Mouse (Mus musculus): ENCODE data around the gene Eci1. TPM values are rescaled to one million over a fixed set of nuclear protein-coding genes. Genes with fewer than 3 reads are reported as not detected.

Eci1 gene
- total RNA-seq, 2 experiments from 2014 or later, result 133 to 200 TPM

DNA sequence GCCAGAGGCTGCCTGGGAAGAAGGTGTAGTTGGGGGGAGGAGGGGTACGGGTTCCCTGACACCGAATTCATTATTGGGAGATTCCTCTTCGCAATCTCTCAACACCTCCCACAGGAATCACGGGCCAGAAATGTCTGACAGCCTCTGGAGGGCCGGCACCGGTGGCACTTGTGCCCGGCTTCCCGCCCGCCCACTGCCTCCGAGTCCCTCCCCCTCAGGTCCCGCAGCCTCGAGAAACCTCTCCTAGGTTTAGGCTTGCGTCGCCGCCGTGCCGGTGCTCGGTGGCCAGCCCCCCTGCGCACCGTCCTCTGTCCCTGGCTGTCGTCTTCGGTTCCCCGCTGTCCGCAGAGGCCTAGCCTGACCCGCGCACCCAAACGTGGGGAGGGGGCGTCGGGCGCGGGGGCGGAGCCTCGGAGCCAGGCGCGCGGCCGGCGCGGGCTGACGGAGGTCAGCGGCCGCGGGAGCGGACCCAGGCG is 61.8 kb downstream of the Eci1 start, which contains the start of gene Caskin1:
TSS of gene Caskin1 (plus strand) at position 416 of the 476 bp plus-strand sequence.
- intact Hi-C loops (cut with DNase I; ENCODE audit: low total_unique reads), result loop anchor here (5.0 kb wide), 1 partner anchor 39 kb away; the partner anchor contains the start of gene Traf7
- DNase-seq, result no peak

DNA sequence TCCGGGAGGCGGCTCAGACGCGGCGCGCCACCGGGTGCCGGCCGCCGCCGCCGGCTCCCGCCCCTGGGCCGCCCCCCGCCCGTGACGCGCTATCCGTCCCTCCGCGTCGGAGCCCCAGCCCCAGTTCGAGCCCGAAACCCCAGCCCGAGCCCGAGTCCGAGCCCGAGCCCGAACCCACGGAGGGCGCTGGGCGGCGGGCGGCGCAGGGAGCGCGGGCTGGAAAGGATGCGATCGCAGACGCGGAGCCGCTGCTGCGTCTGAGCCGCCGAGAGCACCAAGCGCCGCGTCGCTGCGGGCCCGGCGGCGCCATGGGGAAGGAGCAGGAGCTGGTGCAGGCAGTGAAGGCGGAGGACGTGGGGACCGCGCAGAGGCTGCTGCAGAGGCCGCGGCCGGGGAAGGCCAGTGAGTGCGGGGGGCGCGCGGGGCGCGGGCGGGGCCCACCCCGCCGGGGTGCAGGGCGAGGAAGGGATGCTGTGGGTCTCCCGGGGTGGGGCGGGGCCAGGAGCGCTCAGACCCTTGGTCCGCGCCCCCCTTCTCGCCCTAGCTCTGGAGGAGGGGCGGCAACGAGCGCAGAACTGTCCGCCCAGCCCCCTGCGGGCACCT is 62.3 kb downstream of the Eci1 start:
- no peak for DNase-seq
- intact Hi-C loops (cut with DNase I; ENCODE audit: low total_unique reads), result loop anchor here (5.0 kb wide), 1 partner anchor 39 kb away; the partner anchor contains the start of gene Traf7

Other genes with a start within 250 kb of the Eci1 start
- 1 to 10 TPM; 3.4 to 3.5 TPM for gene Tbc1d24, start 221.1 kb upstream of the Eci1 start, total RNA-seq (2021)
- gene Ntn3, start 217.1 kb upstream of the Eci1 start, total RNA-seq (2021), result 1 to 10 TPM in 1 of 2 experiments, under 1 TPM in 1; 0.86 to 1.1 TPM
- 1 to 10 TPM; 1.9 to 2.3 TPM for gene Tedc2, start 205.8 kb upstream of the Eci1 start, total RNA-seq (2021)
- 1 to 10 TPM; 2.4 to 2.7 TPM for gene Ccnf, start 175.2 kb upstream of the Eci1 start, total RNA-seq (2021)
- gene Abca17, start 75.6 kb upstream of the Eci1 start, total RNA-seq (2021), result under 1 TPM in 1 of 2 experiments, not detected in 1; 0.09 TPM
- 1 to 10 TPM; 9.0 to 9.8 TPM for gene Abca3, start 74.7 kb upstream of the Eci1 start, total RNA-seq (2021)
- gene Rnps1, start 12.1 kb upstream of the Eci1 start, total RNA-seq (2021), result 10 to 100 TPM; 48.2 to 51.5 TPM
- under 1 TPM; 0.76 to 0.89 TPM for gene Dnase1l2, start 16.5 kb downstream of the Eci1 start, total RNA-seq (2021)
- 10 to 100 TPM in 1 of 2 experiments, 1 to 10 TPM in 1; 8.5 to 10.2 TPM for gene E4f1, start 43.7 kb downstream of the Eci1 start, total RNA-seq (2021)
- 10 to 100 TPM; 44.6 TPM for gene Pgp, start 43.8 kb downstream of the Eci1 start, total RNA-seq (2021)
- gene Bricd5, start 47.2 kb downstream of the Eci1 start, total RNA-seq (2021), result under 1 TPM in 1 of 2 experiments, not detected in 1; 0.31 TPM
- 10 to 100 TPM; 10.7 to 11.6 TPM for gene Mlst8, start 52.4 kb downstream of the Eci1 start, total RNA-seq (2021)
- gene Caskin1, start 62.0 kb downstream of the Eci1 start, total RNA-seq (2021), result under 1 TPM; 0.22 to 0.31 TPM
- gene Traf7, start 101.3 kb downstream of the Eci1 start, total RNA-seq (2021), result 10 to 100 TPM; 31.9 to 33.4 TPM
- gene Rab26, start 107.6 kb downstream of the Eci1 start, total RNA-seq (2021), result under 1 TPM; 0.21 to 0.27 TPM
- gene Pkd1, start 123.2 kb downstream of the Eci1 start, total RNA-seq (2021), result 10 to 100 TPM; 32.0 to 36.1 TPM
- gene Tsc2, start 206.0 kb downstream of the Eci1 start, total RNA-seq (2021), result 10 to 100 TPM; 50.6 to 53.0 TPM
- gene Nthl1, start 206.0 kb downstream of the Eci1 start, total RNA-seq (2021), result 1 to 10 TPM; 2.2 to 3.6 TPM
- 10 to 100 TPM; 36.2 to 46.3 TPM for gene Slc9a3r2, start 223.7 kb downstream of the Eci1 start, total RNA-seq (2021)
- not detected for gene Npw, start 231.8 kb downstream of the Eci1 start, total RNA-seq (2021)
- gene Zfp598, start 243.0 kb downstream of the Eci1 start, total RNA-seq (2021), result 10 to 100 TPM; 13.9 to 16.3 TPM

Measured in gastrocnemius, postnatal 14 days (tissue).